Mouse (Mus musculus): ENCODE results near the gene Pou5f1.

Pou5f1 gene

DNA sequence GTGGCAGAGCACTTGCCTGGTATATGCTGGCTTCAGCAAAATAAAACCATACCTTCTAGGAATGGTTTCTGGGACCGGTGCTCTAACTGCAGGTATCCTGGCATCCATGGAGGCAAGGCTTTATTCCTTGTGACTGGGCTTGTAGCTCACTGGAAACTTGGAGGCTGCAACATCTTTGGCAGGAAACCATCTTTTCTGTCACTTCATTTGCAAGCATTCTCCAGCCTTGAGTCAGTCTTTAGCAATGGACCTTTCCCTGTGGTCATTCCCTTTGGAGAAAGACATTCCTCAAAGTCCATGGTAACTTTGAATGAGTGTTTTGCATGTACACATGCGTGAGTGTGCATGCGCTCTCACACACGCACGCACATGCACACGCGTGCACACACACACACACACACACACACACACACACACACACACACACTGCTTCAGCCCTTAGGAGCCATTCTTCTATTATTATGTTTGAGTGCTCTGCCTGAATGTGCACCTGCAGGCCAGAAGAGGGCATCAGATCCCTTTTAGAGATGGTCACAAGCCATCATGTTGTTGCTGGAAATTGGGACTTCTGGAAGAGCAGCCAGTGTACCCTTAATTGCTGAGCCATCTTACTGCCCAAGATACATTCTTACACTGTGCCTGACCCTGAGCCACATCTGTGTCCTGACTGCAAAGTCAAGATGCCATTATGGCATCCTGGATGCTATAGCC is 7.3 kb downstream of the Pou5f1 start:
- in situ Hi-C loops (cut with MboI, MseI): no loop called here

DNA sequence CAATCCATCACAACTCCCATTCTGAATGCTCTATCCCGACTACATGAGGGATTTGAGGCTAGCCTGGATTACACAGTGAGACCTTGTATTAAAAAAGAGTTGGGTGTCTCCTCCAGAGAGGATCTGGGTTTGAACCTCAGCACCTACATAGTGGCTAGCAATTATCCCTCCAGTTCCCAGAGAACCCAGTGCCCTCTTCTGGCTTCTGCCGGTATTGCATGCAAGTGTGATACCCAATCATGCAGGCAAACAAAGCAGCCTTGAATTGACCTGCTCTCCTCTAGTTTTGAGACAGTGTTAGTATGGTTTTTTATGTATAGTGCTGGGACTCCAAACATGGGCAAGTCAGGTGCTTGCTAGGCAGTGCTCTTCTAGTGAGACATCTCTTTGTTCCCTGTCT is 8.1 kb downstream of the Pou5f1 start:
- in situ Hi-C loops (cut with MboI, MseI): no loop called here

DNA sequence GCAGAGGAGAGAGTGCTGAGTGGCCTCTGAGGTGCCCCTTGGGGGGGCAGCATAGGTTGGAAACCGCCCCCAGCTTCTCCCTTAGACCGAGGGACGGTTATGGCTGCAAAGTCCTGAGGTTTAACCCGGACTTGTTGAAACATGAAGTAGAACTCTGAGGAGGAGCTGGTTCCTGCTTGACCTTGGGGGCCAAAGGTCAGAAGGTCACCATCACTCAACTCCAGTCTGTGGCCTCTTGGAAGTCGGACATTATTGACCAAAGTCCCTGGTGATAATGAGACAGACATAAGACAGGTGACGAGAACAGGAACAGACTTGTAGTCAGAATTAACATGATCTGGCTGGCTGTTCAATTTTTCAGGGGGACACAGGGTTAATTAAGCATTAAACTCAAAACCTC is 8.9 kb downstream of the Pou5f1 start:
- in situ Hi-C loops (cut with MboI, MseI): loop anchor here (5.0 kb wide), 1 partner anchor 47 kb away; no protein-coding TSS in a partner anchor

DNA sequence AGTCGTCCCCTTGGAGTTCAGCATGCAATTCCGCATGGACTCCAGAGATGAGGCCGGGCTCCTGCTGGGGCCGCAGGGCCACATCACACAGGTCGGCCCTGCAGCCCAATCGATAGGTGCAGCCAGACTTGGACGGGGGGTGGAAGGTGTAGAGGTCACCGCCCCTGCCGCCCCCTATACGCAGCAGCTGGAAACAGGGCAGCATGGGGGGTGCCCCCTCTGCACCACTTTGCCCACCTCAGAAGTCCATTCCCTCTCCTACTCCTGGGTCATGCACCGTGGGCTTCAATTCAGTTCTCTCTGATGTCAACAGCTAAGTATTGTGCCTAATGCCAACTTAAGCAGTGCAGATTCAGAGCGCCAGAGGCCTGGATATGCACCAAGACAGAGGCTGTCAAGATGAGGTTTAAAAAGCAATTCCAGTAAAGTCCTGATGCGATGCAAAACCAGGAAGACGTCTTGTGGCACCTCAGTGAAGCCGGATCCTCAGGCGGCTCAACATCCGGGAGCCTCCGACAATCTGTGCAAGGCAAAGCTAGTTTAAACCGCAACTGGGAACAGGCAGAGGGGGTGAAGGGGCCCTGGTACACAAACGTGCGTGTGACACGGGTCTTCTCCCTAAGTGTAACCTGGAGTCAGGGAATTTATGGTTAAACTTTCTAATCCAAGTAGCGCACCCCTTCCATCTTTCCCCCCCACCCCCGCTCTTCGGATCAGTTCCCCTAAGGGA is 10.3 kb downstream of the Pou5f1 start:
- in situ Hi-C loops (cut with MboI, MseI): loop anchor here (5.0 kb wide), 1 partner anchor 49 kb away; no protein-coding TSS in a partner anchor

DNA sequence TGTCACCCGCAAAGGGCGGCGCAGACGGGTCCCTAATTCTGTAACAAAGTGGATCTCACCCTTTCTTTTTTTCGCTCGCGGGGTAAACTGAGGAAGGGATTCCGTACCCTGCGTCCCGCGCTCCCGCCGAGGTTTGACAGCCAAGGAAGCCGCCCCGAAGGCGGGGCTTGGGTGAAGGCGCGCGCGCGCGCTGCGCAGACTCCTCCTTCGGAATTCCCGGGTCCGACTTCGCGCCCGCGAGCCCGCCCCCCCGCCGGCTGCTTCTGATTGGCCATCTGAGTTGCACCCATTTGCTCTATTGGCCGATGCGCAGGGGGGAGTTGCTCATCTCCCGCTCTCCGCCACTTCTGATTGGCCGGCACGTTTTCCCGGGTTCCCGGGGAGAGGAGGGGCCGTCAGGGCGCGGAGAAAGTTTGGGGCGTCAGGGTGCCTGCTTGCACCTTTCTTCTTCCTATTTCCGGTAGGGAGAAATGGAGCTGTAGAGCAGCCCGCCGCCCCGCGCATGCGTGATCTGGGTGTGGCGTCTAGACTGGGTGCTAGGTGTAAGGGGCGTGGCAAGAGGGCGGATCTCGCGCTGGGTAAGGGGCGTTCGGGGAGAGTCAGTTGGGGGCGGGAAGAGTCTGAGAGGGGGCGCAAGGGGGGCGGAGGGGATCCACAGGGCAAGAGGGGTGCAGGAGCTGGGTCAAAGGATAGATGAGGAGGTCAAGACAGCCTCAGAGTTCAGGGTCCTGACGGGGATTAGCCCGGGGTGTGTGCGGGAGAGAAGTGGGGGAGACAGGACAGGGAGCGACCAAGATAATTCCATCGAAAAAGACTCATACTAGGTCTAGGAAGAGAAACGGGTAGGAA is 11.1 kb downstream of the Pou5f1 start, which contains the start of the genes Tcf19 and Cchcr1:
Tcf19 (minus strand) TSS at position 173 of the 849 bp plus-strand sequence.
Cchcr1 (plus strand) TSS at position 449 of the 849 bp plus-strand sequence.
- in situ Hi-C loops (cut with MboI, MseI): loop anchor here (5.0 kb wide), 1 partner anchor 50 kb away; no protein-coding TSS in a partner anchor

DNA sequence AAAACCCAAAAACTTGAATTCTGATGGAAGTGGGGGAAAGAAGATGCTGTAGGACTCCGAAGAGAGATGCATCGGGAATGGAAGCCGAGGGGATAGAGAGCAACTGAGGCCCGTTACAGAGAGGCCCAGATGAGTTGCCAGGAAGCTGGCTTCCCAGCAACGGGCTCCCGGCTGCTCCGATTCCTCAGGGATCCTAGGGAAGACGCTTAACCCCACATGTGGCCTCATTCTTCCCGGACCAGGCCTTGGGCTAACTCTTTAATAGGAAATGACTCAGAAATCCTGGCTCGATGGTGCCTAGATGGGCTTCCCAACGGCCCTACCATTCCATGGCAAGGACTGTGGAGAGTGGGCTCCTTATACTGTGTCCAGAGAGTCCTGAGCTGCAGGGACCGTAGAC is 11.7 kb downstream of the Pou5f1 start:
- in situ Hi-C loops (cut with MboI, MseI): loop anchor here (5.0 kb wide), 1 partner anchor 50 kb away; no protein-coding TSS in a partner anchor

DNA sequence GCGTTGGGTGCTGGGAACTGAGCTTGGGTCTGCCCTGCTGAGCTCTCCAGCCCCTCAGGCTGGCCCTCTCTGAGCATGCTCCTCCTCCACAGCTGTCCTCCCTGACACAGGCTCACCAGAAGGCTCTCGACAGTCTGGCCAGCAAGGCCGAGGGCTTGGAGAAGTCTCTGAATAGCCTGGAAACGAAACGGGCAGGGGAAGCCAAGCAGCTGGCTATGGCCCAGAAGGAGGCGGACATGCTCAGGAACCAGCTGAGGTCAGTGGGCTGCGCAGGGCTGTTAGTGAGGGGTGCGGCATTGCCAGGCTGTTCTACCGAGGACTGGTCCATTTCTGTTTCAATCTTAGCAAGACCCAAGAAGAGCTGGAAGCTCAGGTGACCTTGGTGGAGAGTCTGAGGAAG is 18.5 kb downstream of the Pou5f1 start:
- in situ Hi-C loops (cut with MboI, MseI): no loop called here

DNA sequence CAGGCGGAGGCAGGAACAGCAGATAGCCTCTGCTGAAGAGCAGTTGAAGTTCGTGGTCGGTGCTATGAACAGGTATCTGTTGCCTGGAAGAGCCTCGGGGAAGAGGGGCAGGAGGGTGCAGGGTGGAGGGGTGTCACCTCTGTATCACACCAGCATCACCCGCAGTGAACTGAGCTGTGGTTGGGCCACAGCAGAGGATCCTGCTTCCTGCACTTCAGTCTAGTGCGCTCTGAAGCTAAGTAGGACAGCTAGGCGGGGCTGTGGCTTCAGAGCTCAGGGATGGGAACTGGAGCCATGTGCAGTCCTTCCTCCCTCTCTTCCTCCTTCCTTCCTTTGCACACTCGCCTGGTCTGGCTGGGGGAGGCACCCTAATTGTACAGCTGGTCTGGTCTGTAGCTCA is 20.8 kb downstream of the Pou5f1 start:
- in situ Hi-C loops (cut with MboI, MseI): loop anchor here (25.0 kb wide), 1 partner anchor 839 kb away; no protein-coding TSS in a partner anchor

DNA sequence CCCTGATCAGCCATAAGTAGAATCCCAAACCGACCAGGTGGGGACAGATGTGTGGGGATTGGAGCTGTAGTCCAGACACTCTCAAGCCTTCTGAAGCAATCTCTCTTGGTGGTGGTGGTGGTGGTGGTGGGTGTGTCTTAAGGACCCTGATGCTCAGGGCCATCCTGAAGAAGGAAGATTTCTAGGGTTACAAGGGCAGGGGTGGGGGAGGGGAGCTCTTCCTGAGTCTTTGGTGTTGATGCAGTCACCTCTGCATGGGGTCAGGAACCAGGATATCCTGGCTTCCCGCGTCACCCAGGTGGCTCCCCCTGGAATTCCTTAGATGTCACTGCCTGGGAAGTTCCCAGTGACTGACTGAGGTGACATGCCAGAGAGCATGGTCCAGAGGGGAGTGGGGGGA is 26.5 kb downstream of the Pou5f1 start:
- in situ Hi-C loops (cut with MboI, MseI): loop anchor here (25.0 kb wide), 1 partner anchor 845 kb away; no protein-coding TSS in a partner anchor

DNA sequence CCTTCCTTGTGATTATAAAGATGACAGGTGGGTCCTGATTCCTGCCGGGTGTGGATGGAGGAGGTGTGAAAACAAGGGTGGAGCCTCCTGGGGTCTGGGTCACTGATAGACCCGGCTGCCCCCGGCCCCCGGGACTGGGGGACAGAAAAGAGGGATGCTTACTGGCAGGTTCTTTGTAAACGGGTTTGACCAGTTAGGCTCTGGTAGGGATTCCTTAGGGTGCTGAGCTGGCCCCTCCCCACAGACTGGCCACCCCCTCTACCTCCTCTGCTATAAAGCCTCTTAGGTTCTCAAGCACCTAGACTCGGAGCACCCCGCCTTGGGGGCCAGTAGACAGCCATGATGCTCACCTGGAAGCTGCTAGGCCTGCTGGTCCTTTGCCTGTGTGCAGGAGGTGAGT is 27.1 kb downstream of the Pou5f1 start, which contains the start of gene Psors1c2:
Psors1c2 (plus strand) TSS at position 301 of the 400 bp plus-strand sequence.
- in situ Hi-C loops (cut with MboI, MseI): loop anchor here (25.0 kb wide), 1 partner anchor 846 kb away; no protein-coding TSS in a partner anchor

DNA sequence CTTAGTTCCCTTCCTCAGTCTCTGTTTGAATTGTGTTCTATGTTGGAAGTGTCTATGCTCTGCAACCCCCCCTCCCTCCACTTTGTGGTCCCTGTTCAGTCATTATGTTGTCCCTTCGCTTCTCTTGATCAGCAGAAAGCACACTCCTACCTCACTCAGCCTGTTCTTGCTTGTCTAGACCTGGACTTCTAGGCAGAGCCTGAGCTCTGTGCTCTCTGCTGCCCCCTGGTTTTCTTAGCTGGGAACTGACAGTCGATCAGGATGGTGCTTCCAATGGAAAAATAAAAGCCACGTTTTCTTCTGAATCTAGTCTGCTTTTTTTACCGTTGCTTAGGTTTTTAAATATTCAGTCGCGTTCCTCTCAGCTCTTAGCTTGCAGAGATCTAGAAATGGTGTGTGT is 28.5 kb downstream of the Pou5f1 start:
- in situ Hi-C loops (cut with MboI, MseI): loop anchor here (25.0 kb wide), 1 partner anchor 847 kb away; no protein-coding TSS in a partner anchor

DNA sequence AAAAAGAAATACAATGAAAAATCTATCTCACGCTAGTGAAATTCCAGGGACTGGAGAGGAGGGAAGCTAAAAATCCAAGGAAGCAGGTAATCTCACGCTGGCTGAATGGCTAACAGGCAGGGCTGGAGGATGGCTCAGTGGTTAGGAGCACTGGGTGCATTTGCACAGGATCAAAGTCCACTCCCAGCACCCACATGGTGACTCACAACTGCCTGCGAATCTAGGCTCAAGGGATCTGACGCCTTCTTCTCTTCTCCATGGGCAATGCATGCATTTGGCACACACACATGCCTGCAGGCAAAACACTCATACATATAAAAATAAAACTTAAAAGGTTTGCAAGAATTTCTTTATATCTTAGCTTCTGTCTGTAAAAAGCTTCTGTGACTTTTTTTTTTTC is 31.6 kb downstream of the Pou5f1 start:
- in situ Hi-C loops (cut with MboI, MseI): loop anchor here (5.0 to 25.0 kb wide), 2 partner anchors 80 to 850 kb away; no protein-coding TSS in a partner anchor

DNA sequence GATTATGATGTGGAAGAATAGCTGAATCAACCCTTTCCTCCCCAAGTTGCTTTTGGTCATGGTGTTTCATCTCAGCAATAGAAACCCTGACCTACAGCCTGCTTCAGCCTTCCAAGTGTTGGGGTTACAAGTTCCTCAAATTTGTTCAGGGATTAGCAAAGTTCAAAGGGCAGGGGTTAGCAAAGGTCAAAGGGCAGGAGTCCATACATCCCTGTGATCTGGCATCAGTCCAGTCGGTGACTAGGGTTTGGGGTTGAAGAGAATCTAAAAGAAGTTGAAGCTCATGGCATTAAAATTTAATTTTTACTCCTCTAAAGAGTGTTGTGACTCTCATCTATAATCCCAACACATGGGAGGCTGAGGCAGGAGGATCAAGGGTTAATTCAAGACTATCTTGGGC is 32.7 kb downstream of the Pou5f1 start:
- in situ Hi-C loops (cut with MboI, MseI): loop anchor here (5.0 to 25.0 kb wide), 2 partner anchors 79 to 851 kb away; no protein-coding TSS in a partner anchor

DNA sequence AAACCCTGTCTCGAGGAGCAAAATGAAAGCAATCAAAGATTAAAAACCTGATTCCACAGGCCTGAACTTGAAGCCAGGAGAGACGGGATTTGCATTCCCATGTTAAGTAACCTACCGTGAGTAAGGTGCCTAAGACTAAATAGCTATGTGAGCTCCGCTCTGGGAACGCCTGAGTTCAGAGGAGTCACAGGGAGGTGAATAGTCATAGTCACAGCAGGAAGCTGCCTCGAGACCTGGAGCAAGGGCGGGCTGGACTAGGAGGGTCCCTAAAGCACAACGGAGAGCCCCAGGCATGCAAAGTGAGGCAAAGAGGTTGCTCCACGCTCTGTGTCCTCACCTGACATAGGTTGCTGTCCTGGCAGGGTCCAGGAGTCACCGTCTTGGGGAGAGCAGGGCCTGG is 33.7 kb downstream of the Pou5f1 start:
- in situ Hi-C loops (cut with MboI, MseI): loop anchor here (5.0 to 25.0 kb wide), 2 partner anchors 78 to 852 kb away; no protein-coding TSS in a partner anchor

DNA sequence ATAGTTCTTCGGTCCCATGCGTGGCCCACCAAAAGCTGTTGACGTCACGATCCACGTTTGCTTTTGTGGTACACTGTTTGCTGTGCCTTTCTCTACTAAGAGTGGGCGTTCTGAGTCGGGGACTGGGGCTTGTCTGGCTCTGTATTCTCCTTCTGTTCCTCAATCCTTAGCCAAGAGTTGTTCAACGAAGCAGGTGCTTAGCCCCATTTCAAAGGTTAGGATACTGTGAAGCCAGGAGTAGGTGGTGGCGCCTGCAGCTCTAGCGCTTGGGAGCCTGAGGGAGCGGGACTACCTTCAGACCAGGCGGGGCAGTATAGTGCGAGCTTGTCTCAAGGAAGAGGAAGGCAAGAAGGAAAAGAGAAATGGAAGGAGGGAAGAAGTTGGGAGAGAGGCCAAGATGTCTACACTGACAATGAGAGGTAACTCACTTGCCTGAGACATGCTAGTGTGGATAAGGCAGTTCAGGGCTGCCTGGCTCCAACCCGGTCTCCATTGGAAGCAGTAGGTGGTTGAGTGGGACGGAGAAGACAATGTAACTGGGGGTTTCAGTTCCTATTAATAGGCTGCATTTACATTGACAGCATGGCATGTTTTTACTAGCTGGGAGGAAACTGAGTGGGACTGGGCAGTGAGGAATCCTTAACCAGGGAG is 37.1 kb downstream of the Pou5f1 start:
- in situ Hi-C loops (cut with MboI, MseI): loop anchor here (25.0 kb wide), 1 partner anchor 856 kb away; no protein-coding TSS in a partner anchor

DNA sequence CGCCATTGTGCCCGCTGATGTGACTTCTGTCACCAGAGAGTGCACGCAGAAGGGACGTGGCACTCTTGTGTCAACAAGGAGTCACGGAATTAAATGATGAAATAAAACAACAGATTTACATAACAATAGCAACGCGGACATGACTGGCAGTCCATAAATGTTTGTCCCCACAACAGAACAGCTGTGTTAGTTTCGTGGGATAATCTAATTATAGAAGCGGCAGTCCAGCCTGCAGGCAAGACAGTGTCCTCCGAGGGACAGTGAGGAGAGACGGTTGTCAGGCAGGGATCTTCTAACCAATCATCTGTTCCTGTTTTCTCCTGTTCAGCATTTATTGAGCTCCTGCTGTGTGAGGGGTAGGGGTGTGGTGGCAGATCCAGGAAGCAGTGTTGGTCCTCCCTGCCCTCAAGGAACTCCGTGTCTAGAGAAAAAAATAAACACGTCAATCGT is 37.6 kb downstream of the Pou5f1 start:
- in situ Hi-C loops (cut with MboI, MseI): loop anchor here (25.0 kb wide), 1 partner anchor 856 kb away; no protein-coding TSS in a partner anchor

DNA sequence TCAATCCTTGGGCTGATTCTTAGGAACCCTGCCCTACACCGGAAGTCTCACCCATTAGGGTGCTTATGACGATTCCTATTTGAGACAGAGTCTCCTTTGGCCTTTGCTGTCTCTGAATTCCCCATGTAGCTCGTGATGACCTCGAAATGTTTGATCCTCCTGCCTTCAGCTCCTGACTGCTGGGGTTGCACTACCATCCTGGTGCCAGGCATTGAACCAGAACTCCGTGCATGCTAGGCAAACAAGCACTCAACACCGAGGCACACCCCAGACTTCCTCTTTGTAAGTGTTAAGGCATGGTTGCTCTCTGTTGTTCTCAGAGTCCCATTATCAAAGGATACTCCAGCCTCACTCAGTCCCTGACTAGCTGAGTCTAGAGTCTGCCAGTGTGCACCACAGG is 38.2 kb downstream of the Pou5f1 start:
- in situ Hi-C loops (cut with MboI, MseI): loop anchor here (25.0 kb wide), 1 partner anchor 857 kb away; no protein-coding TSS in a partner anchor

DNA sequence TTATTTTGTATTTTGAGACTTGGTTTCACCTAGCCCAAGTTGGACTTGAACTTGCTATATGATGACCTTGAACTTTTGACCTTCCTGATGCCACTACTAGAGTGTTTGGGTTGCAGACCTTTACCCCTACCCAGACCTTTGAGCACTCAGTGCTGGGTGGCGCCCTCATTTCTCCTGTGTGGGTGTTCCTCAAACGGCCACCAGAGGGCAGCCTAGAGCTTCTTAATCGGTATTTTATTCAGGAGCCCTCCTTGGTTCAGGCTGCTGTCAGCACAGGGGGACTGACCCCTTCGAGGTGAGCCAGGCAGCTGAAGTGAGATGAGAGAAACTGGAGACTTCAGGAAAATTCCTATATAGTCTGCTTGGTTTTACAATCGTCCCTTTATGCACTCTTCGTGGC is 38.9 kb downstream of the Pou5f1 start:
- in situ Hi-C loops (cut with MboI, MseI): loop anchor here (25.0 kb wide), 1 partner anchor 857 kb away; no protein-coding TSS in a partner anchor

DNA sequence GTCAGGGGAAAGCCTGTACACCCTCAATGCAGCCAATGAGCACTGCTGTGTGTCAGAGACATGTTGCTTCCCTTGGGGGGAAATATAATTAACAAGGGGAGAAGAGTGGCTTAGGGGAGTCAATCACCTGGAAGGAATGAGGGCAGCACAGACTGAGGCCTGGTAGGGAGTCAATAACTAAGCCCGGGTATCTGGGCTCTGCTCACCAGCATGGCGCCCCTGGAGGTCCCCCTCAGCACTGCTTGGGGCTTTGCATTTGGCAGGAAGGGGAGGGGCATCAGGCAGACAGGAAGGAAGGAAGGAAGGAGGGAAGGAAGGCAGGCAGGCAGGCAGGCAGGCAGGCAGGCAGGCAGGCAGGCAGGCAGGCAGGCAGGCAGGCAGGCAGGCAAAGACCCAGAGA is 41.6 kb downstream of the Pou5f1 start:
- in situ Hi-C loops (cut with MboI, MseI): loop anchor here (25.0 kb wide), 1 partner anchor 860 kb away; no protein-coding TSS in a partner anchor

DNA sequence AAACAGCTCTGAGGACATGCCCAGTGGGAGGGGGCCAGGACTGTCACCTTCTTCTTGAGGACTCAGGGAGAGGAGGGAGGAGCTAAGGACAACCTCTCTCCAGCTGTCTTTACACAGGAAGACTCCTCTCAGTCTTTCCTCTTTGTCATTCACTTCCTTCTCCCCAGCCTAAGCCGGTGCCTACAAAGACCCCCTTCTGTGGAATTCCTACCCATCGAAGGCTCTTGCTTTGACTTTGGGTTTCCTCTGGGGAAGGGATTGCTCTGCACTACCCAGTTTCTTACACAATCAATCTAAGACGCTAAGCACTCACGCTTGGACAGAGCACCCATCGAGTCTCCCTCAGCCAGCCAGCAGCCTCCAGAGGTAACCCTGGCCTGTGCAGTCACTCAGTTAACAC is 42.8 kb downstream of the Pou5f1 start:
- in situ Hi-C loops (cut with MboI, MseI): loop anchor here (25.0 kb wide), 1 partner anchor 861 kb away; no protein-coding TSS in a partner anchor
